Mouse (Mus musculus) telencephalon, adult 2 months (tissue): ENCODE results near the gene Ngfr.

Source experiments
- DNase-seq: peaks from one replicate; pipeline ENCODE4 v3.0.0-alpha.2; 2011; ENCODE audit warnings: low read depth, low spot score

Gene Ngfr

DNA sequence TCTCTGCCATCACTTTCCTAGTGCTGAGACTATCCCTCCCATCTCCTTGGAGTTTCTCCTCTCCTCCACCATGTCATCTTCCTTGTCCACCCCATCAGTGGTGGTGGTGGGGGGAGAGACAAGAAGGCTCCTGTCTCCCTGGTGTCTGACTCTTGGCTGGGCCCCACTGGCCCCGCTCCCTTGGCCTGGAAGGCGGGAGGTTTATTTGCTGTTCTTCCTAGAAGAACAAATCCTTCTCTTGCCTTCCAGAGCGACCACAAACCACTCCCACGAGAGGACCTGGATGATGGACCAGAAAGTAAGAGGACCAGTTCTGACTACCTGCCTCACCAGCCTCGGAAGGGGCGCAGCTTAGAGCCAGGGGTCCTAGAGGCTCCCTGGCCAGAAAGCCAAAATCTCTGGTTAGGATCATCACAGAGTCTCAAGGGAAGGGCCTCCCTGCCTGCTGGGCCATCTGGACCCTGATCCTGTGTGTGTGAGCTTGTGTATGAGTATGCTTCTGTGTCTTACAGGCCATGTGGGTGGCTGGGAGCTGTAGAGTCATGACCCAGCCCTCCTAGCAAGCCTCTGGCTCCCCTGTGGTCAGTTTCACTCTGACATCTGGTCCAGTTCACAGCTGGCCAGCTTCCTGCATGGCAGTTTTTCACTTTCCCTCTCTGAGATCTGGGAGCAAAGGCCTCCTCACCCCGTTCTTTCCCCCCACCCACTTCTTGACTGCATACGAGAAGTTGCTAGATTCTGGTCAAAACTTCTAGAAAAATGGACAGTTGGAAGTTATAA lies 19.4 kb downstream of the Ngfr start:
- DNase-seq = no peak

DNA sequence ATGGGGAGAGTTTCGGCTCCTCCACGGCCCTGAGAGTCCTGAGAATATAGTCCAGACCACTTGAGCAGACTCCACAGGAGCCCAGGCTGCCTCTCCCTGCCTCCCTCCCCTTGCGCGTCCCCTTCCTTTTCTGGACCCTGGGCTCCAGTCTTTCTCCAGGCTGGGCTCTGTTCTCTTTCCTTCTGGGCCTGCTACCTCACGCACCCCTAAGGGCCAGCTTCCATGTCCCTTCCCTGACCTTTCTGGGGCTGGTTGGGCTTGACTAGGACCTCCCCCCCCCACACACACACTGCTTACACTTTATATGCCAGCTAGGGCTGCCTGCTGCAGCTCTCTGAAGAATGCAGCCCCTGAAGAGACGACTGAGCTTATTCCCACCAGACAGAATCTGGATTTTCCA lies 20.2 kb downstream of the Ngfr start:
- DNase-seq = no peak

DNA sequence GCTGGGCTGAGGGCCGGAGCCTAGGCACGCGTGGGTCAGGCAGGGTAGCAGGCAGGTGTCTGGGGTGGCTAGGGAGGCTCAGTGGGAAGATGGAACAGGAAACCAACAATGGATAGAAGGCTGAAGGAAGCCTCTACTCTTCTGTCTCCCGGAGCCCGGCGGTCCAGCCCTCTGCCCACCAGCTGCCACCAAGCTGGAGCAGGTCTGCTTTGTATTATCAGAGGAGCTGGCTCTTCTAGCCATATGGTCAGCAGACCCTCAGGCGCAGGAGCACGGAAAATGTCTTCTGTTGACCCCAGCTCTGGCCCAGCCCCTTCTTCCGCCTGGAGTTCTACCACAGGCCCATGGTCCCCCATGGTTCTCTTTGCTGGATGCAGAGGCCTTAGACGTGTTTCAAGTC lies 22.2 kb downstream of the Ngfr start:
- DNase-seq = no peak

DNA sequence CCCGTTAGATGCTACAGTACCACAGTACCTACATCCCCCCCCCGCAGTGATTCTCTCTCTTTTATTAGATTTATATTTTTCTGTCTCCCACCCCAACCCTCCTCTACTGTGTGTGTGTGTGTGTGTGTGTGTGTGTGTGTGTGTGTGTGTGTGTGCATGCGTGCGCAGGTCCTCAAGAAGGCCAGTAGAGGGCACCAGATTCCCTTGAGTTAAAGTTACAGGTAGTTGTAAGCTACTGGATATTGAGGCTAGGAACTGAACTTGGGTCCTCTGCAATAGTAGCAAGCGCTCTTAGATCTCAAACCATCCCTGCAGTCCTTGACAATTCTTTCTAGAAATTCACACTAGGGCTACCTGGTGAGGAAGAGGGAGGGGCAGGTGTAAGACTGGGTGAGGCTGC lies 23.7 kb downstream of the Ngfr start:
- no peak for DNase-seq

DNA sequence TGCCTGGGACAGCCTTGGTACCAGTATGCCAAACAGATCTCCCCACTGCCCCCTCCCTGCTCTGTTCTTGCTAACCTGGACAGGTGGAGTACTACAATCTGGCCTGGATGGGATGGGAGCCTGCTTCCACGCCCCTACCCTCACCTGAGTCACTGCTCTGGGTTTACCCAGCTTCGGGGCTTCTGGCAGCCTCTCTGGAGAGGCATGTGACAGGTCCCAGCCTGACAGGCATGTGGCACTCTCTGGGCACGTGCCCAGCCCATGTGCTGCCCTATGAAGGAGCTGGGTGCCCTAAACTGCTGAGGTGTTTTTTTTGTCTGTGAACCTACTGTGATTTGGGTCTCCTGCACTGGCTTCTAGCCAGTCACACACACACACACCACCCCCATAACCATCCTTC lies 26.8 kb downstream of the Ngfr start:
- DNase-seq = no peak

DNA sequence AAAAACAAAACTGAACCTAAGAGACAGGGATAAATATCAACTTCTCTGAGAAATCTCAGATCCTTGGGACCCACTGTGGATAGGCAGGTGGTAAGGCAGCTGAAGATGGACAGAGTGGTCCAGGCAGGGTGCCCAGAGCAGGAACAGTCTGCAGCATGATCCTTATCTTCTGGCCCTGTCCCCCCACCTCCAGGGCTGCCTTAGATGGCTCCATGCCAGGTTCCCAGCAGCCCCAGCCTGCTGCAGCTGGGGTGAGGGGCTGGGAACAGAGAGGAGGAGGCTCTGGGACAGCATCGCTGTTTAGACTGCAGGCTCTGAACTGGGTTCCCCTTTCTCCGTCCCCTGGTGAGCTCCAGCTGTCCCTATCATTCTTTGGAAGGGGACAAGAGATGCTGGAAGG lies 27.8 kb downstream of the Ngfr start:
- DNase-seq = no peak

DNA sequence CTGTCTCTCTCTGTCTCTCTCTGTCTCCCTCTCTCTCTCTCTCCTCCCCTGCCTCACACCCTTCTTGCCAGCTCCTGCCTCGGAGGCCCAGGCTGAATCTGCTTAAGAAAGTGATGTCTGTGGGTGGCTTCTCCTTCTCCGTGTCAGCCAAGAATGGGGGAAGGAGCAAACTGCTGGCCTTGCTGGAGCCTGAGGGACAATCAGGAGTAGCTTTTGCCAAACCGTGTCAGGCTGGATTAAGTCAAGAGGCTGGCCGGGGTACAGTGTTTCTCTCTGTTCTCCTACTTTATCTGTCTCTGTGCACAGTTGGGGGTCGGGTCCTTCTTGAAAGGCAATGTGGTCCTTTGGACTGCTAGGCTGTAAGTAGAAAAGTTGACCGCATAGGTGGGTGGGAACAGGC lies 29.8 kb downstream of the Ngfr start:
- no peak for DNase-seq

DNA sequence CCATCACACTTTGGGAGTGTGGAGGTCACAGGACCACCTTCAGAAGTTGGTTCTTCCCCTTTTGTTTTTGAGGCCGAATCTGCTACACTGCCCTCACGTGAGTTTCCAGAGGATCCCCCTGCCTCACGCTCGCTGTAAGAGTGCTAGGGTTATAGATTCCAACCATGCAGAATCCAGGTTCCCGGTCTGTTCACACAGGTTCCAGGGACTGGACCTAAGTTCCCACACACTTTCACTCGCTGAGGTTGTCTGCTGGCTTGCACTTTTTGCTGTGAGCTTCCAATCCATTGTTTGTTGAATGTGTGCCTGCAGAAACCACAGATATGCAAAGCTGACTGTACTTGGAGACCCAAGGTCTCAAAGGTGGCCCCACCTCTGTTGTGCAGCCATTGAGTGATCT lies 30.5 kb downstream of the Ngfr start:
- DNase-seq = no peak

DNA sequence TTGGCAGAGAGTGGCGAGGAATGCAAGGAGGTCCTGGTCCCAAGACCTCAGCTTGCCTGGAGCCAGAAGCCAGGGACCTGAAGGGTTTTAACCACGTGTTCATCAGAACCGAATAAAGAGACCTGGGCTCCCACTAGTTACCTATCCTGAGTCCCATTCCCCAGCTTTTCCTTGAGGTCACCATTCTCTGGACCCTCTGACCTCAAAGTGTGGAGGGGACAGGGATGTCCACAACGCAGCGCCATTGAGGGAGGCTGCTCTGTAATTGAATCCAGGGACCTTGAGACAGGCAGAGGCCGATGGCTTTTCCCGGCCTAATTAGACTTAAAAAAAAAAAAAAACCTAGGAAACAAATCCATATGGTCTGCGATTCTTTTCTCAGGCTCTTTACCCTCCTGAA lies 32.3 kb downstream of the Ngfr start:
- DNase-seq = no peak

DNA sequence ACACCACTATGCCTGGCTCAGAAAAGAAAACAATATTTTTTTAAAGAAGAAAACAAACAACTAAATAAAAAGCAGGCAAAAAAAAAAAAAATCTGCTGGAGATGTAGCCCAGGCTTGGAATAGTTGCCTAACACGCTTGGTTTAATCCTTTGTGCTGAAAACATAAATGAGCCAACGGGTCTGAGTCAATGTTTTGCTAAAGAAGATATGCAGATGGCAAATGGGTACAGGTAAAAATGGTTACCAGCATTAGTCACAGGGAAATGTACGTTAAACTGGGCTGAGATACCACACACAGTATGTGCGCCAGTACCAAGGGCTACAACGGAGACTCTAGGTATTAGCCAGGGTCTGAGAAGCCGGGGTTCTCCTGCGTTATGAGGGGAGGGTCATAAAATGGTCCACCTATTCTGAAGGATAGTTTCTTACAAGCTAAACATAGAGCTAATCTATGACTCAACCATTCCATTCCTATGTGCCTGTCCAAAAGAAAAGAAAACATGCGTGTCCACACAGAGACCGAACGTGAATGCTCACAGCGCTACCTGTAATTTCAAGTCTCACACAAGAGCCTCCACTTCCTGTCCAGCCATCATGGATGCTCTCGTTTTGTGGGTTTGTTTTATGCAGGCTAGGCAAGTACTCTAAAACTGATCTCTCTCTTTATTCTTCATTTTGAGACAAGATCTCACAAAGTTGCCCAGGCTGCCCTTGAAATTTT lies 37.1 kb downstream of the Ngfr start:
- peak; percentile 29 for DNase-seq

DNA sequence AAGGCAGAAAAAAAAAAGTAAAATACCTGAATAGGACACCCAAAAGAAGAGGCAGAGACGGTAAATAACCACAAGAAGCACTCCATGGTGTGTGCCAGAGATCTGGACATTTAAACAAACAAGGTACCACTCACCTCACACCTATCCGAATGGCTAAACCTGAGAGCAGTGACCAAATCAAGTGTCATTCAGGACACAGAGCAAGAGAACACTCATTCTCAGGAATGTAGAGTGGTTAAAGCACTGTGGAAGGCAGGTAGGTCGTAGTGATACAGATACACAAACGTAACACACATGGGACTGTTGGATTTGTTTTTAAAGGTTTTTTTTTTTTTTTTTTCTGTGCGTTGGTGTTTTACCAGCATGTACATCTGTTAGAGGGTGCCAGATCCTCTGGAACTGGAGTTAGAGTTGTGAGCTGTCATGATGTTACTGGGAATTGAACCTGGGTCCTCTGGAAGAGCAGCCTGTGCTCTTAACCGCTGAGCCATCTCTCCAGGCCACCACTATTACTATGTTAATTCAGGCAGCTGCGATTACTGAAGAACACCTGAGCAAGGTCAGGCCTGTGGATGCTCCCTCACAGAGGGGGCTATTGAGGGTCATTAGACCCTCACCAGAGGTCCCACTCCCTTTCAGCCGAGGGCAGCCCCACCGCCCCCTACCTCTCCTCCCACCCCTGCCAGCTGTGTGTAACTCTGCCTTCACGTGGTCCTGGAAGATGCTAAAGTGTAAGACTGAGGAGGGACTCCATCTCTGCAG lies 41.3 kb downstream of the Ngfr start:
- DNase-seq = no peak

DNA sequence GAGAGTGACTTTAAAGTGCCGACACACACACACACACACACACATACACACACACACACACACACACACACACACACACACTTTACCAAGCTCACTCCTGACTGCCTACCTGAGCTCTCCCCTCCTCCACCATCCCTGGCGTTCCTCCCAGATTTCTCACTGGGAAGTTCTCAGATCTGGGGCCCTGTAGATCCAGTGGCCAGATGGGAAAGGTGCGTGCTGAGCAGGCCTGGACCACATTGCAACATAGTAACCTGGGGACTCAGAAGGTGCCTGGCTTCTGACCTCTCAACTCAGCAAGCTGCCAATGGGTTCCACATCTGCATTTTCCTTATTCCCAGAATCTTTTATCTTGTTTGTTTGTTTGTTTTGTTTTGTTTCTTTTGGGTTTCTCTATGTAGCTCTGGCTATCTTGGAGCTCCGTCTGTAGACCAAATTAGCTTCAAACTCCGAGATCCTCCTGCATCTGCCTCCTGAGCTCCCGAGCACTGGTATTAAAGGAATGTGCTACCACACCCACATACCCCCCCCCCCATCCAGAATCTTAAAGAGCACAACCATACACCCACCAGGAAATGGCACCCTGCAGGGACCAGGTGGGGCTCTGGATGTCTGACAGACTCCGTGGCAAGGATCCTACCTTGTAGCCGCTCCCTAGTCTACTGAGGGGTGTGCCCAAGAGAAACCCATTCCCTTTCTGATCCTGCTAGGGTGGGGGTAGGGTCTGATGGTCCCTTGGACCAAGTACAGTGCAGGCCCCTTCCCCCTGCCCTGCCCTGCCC lies 42.8 kb downstream of the Ngfr start:
- no peak for DNase-seq

DNA sequence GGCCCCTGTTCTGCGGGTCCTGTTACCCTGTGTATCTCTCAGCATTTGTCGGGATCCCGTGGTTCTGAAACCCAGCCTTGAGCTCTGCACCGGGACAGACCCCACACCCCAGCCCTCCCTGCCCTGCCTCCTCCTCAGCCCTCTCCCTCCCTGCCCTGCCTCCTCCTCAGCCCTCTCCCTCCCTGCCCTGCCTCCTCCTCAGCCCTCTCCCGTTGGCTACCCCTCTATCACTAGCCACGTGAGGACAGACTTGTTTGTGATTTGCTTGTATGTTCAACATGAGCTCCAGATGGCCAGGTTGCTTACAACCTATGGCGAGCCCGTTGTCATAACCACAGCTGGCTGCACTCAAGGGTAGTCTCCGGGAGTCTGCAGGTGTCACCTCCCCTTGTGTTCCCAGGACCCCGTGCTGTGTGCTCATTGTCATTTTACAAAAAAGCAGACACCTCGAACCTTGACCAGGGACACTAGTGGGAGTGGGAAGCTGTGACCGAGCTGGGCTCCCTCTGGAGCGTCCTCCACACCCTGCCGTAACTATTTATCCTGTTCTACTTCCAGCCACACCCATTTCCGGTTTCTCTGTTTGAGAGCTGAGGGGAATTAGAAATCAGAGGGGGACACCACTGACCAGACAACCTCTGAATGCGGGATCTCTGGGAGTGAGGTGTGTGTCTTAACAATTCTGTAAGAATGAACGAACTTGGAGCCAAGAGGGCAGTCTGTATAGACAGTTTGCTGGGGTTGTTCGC lies 46.7 kb downstream of the Ngfr start:
- no peak for DNase-seq

DNA sequence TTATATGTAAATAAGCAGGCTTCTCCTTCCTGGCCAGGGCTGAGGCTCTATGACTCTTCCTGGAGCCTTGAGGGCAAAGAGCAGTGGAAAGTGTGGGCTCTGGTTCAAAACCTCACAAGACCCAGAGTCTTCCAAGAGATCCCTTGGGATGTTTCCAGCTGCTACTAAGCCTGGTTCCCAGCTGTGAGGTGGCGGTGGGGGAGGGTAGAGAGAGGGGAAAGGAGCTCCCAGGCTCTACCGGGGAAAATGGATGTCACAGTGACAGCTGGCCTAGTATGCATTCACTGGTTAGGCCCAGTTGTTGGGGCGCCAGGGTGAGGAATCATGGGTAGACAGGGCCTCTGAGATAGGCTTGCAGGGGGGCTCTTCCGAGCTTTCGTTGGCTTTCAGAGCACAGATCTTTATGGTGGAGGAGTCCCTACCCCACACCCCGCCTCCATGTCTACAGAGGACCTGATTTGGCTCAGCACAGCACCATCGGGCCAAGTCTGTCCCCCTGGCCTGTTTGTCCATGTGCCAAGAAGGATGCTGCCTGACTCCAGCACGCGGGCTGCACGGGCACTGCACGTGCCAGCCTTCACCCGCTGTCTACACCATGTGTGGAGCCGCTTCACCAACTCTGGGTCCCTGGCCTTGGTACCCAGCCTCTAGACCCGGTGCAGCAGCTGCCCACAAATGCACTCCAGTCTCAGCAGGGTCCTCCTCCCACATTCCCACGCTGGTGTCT lies 49.0 kb downstream of the Ngfr start:
- DNase-seq = no peak

DNA sequence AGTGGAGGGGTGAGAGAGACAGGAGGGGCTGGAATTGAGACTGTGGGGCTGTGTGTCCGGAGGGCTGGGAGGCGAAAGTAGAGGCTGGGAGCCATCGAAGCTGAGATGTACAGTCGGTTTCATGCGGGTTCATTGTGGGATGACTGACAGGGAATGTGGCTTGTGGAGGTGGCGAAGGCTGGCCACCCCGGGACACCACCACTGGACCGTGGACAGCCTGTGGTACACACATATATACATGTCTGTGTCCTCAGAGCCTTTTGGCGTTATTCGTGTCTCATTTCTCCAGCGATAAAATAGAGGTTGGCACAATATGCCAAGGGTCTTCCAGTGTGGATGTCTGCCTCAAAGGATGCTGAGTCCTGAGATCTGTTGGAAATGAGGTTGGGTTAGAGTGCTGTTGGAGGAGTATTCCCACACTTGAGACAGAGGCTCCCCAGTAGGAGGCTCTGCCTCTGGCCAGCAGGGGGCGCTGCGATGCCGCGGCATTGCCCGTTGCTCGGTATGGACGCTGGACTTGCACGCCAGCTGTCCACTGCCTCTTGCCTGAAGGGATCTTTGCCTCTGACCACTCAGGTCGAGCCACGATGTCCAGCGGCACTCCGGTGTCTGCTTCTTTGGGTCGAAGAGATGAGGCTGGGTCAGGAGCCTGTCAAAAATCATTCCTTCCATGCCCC lies 53.9 kb downstream of the Ngfr start:
- DNase-seq = peak; percentile 44

DNA sequence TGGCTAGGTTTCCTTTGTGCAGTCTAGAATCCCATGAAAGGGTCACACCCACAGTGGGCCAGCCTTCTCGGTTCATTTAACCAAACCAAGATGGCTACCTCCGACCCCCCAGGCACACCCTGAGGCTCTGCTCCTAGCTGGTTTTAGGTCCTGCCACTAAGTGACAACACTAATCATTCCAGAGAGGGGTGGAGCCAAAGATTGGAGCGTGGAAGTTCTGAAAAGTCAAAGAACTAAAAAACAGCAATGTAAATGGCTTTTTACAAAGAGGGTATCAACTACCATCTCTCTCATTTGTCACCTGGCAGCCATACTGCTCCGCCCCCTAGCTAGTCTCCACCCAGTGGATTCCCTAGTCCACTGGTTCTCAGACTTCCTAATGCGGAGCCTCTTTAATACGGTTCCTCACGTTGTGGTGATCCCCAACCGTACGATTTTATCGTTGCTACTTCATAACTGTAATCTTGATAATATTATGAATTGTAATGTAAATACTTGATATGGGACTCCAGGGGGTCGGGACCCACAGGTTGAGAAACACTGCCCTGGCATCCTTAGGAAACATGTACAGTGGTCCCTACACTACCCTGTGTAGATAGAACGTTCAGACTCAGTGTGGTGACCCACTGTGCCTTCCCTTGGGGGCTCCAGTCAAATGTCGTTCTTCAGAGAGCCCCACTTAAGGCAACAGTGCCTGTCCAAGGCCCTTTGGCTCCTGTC lies 55.0 kb downstream of the Ngfr start:
- no peak for DNase-seq

DNA sequence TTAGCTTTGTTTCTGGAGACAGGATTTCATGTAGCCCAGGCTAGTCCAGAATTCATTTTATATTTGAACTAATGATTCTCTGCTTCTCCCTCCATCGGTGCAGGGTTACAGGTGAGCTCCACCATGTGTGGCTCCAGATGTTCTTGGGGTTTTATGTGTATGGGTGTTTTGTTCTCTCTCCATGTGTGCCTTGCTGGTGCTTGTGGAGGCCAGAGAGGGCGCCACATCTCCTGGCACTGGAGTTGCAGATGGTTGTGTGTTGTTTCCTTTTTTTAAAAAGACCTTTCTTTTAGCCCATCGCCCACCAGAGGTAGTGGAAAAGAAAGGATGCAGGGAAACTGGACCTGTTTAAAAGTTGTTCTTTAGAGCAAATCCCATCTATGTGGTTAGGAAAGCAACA lies 59.3 kb downstream of the Ngfr start:
- no peak for DNase-seq

DNA sequence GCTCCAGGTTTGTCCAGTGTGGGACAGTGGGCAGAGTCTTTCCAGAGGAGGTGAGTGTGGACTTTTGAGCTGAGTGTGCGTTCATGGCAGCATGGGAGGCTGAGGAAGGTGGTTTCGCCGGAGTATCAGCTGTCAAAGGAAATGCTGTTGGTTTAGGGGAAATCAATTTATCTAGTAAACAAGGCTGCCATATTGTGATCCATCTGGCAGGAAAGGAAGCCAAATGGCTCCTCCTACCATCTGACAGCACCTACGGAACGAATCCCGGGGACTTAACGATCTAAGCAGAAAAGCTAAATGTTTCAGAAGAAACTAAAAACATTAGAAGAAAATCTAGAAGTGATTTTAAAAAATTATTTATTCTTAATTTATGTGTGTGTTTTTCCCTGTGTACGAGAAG lies 60.2 kb downstream of the Ngfr start:
- DNase-seq = no peak

DNA sequence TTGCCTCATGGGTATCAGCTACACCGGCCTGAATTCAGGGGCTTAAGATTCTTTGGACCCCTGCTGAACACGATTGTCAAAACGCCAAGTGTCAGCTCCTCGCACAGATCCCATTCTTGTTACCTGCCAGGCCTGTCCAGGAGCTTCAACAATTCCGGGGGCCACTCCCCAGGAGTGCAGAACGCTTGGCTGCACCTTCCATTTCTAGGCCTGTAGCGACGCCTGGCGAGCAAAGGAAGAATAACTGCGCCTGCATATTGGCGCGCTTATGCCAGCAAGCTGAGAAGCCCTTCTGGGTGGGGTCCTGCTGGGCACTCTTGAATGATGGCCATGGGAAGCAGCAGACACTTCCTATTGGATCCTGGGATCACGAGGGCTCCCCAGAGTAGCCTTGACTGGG lies 66.0 kb downstream of the Ngfr start:
- DNase-seq = peak; percentile 45
